Mouse (Mus musculus): ENCODE results near the gene Samhd1. TPM values are rescaled to one million over a fixed set of nuclear protein-coding genes. Genes with fewer than 3 reads are reported as not detected.

The Samhd1 gene
- polyA plus RNA-seq, 1 experiment from 2014 or later, result 11.1 TPM

- 73% methylated on average over 3 of the region's 3 CpGs for WGBS
- Histone ChIP-seq H3K4me3 (ENCODE audit: low read length) (no peak overlapping the region), H3K27me3 (replicated peaks; ENCODE audit: control insufficient read depth, insufficient read depth, low read length) (no peaks in the 10 kb centered on the region), H3K27ac (ENCODE audit: low read depth, low read length) (no peak overlapping the region), H3K4me2 (ENCODE audit: low read length) (no peak overlapping the region), H3K9ac (ENCODE audit: low read depth, low read length) (no peak overlapping the region), H3K9me3 (ENCODE audit: control insufficient read depth, low read length) (no peaks in the 10 kb centered on the region), H3K4me1 (ENCODE audit: control insufficient read depth, insufficient read depth, low read depth, low read length) (no peaks in the 10 kb centered on the region), H3K36me3 (ENCODE audit: control insufficient read depth, insufficient read depth, low read length) (0 out of 2 replicates have a peak, but pooled peaks cover 3% of the 10 kb centered on the region)
- no peak for ATAC-seq
Measured at GRCm38 (mm10) chr2:157119075-157119474, 16.0 kb downstream of the Samhd1 start.

DNA sequence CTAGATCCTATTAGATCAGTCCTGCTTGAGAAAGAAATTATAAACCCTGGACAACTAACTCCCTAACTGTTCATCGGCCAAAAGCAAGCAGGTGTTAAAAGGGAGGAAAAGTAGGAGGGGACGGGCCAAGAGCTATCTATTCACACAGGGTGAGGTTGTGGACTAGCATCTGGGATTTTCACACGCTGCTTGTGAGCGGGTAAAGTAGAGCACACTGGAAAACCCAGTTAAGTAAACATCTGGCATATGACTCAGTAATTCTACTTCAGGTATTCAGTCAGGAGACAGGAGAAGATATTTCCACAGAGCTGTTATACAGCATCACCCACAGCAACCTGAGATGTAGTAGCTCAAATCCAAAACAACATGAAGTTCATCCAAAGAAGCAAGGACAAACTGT lies 16.5 kb downstream of the Samhd1 start:
- WGBS, result 84% methylated on average over 4 of the region's 4 CpGs
- no peak overlapping the region for H3K4me3 ChIP-seq (ENCODE audit: low read length)
- H3K27ac ChIP-seq (ENCODE audit: low read depth, low read length), result no peak overlapping the region
- H3K4me2 ChIP-seq (ENCODE audit: low read length), result no peak overlapping the region
- H3K36me3 ChIP-seq (ENCODE audit: control insufficient read depth, insufficient read depth, low read length), result 0 out of 2 replicates have a peak, but pooled peaks cover 3% of the 10 kb centered on the region
- no peaks in the 10 kb centered on the region for H3K9me3 ChIP-seq (ENCODE audit: control insufficient read depth, low read length)
- ATAC-seq, result no peak
- H3K9ac ChIP-seq (ENCODE audit: low read depth, low read length), result no peak overlapping the region
- no peaks in the 10 kb centered on the region for H3K4me1 ChIP-seq (ENCODE audit: control insufficient read depth, insufficient read depth, low read depth, low read length)
- no peaks in the 10 kb centered on the region for H3K27me3 ChIP-seq (replicated peaks; ENCODE audit: control insufficient read depth, insufficient read depth, low read length)

GRCm38 (mm10) chr2:157116964-157117363 lies 18.1 kb downstream of the Samhd1 start:
- H3K36me3 ChIP-seq (ENCODE audit: control insufficient read depth, insufficient read depth, low read length), result 0 out of 2 replicates have a peak, but pooled peaks cover 3% of the 10 kb centered on the region
- no peak overlapping the region for H3K4me3 ChIP-seq (ENCODE audit: low read length)
- no peak for ATAC-seq
- no peaks in the 10 kb centered on the region for H3K4me1 ChIP-seq (ENCODE audit: control insufficient read depth, insufficient read depth, low read depth, low read length)
- H3K27me3 ChIP-seq (replicated peaks; ENCODE audit: control insufficient read depth, insufficient read depth, low read length), result no peaks in the 10 kb centered on the region
- H3K9me3 ChIP-seq (ENCODE audit: control insufficient read depth, low read length), result no peaks in the 10 kb centered on the region
- no peak overlapping the region for H3K27ac ChIP-seq (ENCODE audit: low read depth, low read length)
- 25% methylated on average over 3 of the region's 3 CpGs for WGBS
- no peak overlapping the region for H3K4me2 ChIP-seq (ENCODE audit: low read length)
- H3K9ac ChIP-seq (ENCODE audit: low read depth, low read length), result no peak overlapping the region

GRCm38 (mm10) chr2:157108236-157108635 lies 26.8 kb downstream of the Samhd1 start:
- Histone ChIP-seq H3K27ac (ENCODE audit: low read depth, low read length) (no peak overlapping the region), H3K9ac (ENCODE audit: low read depth, low read length) (no peak overlapping the region), H3K9me3 (ENCODE audit: control insufficient read depth, low read length) (no peaks in the 10 kb centered on the region), H3K4me2 (ENCODE audit: low read length) (no peak overlapping the region), H3K36me3 (ENCODE audit: control insufficient read depth, insufficient read depth, low read length) (peaks cover 7% of the 10 kb centered on the region; the same call in 1 of the 2 replicates), H3K4me3 (ENCODE audit: low read length) (no peak overlapping the region), H3K4me1 (ENCODE audit: control insufficient read depth, insufficient read depth, low read depth, low read length) (no peaks in the 10 kb centered on the region), H3K27me3 (replicated peaks; ENCODE audit: control insufficient read depth, insufficient read depth, low read length) (no peaks in the 10 kb centered on the region)
- ATAC-seq, result no peak
- WGBS, result 88% methylated on average over 4 of the region's 4 CpGs

GRCm38 (mm10) chr2:157104454-157104853 lies 30.6 kb downstream of the Samhd1 start:
- H3K4me3 ChIP-seq (ENCODE audit: low read length), result no peak overlapping the region
- no peak overlapping the region for H3K27ac ChIP-seq (ENCODE audit: low read depth, low read length)
- H3K36me3 ChIP-seq (ENCODE audit: control insufficient read depth, insufficient read depth, low read length), result peaks cover 16% of the 10 kb centered on the region
- no peaks in the 10 kb centered on the region for H3K27me3 ChIP-seq (replicated peaks; ENCODE audit: control insufficient read depth, insufficient read depth, low read length)
- WGBS, result 70% methylated on average over 8 of the region's 8 CpGs
- H3K9me3 ChIP-seq (ENCODE audit: control insufficient read depth, low read length), result no peaks in the 10 kb centered on the region
- H3K4me2 ChIP-seq (ENCODE audit: low read length), result no peak overlapping the region
- H3K4me1 ChIP-seq (ENCODE audit: control insufficient read depth, insufficient read depth, low read depth, low read length), result no peaks in the 10 kb centered on the region
- no peak for ATAC-seq
- no peak overlapping the region for H3K9ac ChIP-seq (ENCODE audit: low read depth, low read length)

GRCm38 (mm10) chr2:157102256-157102655 lies 32.8 kb downstream of the Samhd1 start:
- no peak for ATAC-seq
- 30% methylated on average over 2 of the region's 2 CpGs for WGBS

DNA sequence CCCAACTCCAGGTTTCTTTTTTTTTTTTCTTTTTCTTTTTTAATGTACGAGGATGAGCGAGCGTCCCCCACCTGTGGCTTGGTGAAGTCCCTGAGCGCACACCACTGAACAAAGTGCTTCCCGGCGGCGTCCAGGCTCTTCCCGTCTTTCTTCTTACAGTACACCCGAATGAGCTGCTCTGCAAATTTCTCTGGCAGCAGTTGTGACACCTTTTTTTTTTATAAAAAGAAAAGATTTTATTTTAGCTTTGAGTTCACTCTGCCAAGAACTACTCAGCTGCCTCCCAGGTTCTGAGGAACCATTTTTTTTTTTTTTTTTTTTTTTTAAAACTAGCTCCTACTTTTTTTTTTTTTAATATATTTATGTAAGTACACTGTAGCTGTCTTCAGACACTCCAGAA lies 33.4 kb downstream of the Samhd1 start:
- over 99% methylated on average over 9 of the region's 9 CpGs for WGBS
- ATAC-seq, result no peak
- H3K9me3 ChIP-seq (ENCODE audit: control insufficient read depth, low read length), result no peaks in the 10 kb centered on the region

More at GRCm38 (mm10) chr2:157102256-157102655, 32.8 kb downstream of the Samhd1 start:
- Histone ChIP-seq H3K4me3 (ENCODE audit: low read length) (no peak overlapping the region), H3K36me3 (ENCODE audit: control insufficient read depth, insufficient read depth, low read length) (peaks cover 11% of the 10 kb centered on the region), H3K9me3 (ENCODE audit: control insufficient read depth, low read length) (no peaks in the 10 kb centered on the region), H3K9ac (ENCODE audit: low read depth, low read length) (no peak overlapping the region), H3K27ac (ENCODE audit: low read depth, low read length) (no peak overlapping the region), H3K27me3 (replicated peaks; ENCODE audit: control insufficient read depth, insufficient read depth, low read length) (no peaks in the 10 kb centered on the region), H3K4me2 (ENCODE audit: low read length) (no peak overlapping the region), H3K4me1 (ENCODE audit: control insufficient read depth, insufficient read depth, low read depth, low read length) (no peaks in the 10 kb centered on the region)

GRCm38 (mm10) chr2:157100319-157100605 lies 34.8 kb downstream of the Samhd1 start:
- H3K36me3 ChIP-seq (ENCODE audit: control insufficient read depth, insufficient read depth, low read length), result peaks cover 11% of the 10 kb centered on the region
- no peaks in the 10 kb centered on the region for H3K4me1 ChIP-seq (ENCODE audit: control insufficient read depth, insufficient read depth, low read depth, low read length)
- no peak overlapping the region for H3K4me2 ChIP-seq (ENCODE audit: low read length)
- no peaks in the 10 kb centered on the region for H3K27me3 ChIP-seq (replicated peaks; ENCODE audit: control insufficient read depth, insufficient read depth, low read length)
- no peak overlapping the region for H3K27ac ChIP-seq (ENCODE audit: low read depth, low read length)
- no peak for ATAC-seq
- no peaks in the 10 kb centered on the region for H3K9me3 ChIP-seq (ENCODE audit: control insufficient read depth, low read length)
- WGBS, result 83% methylated on average over 12 of the region's 12 CpGs
- H3K9ac ChIP-seq (ENCODE audit: low read depth, low read length), result no peak overlapping the region
- H3K4me3 ChIP-seq (ENCODE audit: low read length), result no peak overlapping the region

More for the DNA sequence above, 33.4 kb downstream of the Samhd1 start:
- H3K36me3 ChIP-seq (ENCODE audit: control insufficient read depth, insufficient read depth, low read length), result peaks cover 11% of the 10 kb centered on the region
- H3K4me2 ChIP-seq (ENCODE audit: low read length), result no peak overlapping the region
- H3K9ac ChIP-seq (ENCODE audit: low read depth, low read length), result no peak overlapping the region
- no peak overlapping the region for H3K27ac ChIP-seq (ENCODE audit: low read depth, low read length)
- H3K4me3 ChIP-seq (ENCODE audit: low read length), result no peak overlapping the region
- no peaks in the 10 kb centered on the region for H3K27me3 ChIP-seq (replicated peaks; ENCODE audit: control insufficient read depth, insufficient read depth, low read length)
- no peaks in the 10 kb centered on the region for H3K4me1 ChIP-seq (ENCODE audit: control insufficient read depth, insufficient read depth, low read depth, low read length)

DNA sequence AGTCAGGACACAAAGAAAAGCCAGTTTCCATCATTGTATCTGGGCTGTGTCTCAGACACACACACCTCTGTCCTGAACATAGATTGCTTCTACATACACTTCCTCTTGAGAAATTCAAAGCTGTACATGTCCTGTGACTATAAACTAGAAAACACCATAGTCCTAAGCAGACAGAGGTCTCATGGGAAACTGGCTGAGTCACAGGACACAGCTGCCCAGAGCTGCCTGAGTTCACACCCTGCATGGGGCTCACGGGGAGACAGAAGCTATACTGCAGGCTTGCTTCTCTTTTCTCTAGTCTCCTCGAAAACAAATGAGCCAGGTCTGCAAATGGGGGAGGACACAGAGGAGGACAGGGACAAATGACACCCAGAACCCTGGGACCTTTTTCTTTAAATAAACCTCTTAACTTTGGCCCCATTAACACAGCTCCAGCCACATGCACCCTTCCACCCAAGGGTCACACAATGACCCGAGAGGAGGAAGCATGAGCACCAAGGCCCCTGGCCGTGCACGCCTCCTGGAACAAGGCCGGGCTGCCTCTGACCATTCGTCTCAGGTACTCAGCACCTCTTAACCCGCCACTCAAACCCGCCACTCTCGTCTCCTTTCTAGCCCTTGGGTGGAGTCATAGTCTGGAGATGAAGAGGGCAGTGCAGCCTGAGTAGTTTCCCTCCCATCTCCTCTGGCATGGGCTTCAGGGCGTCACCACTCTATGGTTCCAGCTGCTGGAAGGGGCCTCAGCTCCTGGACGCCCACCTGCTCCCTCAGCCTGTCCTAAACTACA lies 35.3 kb downstream of the Samhd1 start:
- Histone ChIP-seq H3K4me3 (ENCODE audit: low read length) (no peak overlapping the region), H3K9ac (ENCODE audit: low read depth, low read length) (no peak overlapping the region), H3K27ac (ENCODE audit: low read depth, low read length) (no peak overlapping the region), H3K36me3 (ENCODE audit: control insufficient read depth, insufficient read depth, low read length) (peaks cover 9% of the 10 kb centered on the region), H3K9me3 (ENCODE audit: control insufficient read depth, low read length) (no peaks in the 10 kb centered on the region), H3K4me1 (ENCODE audit: control insufficient read depth, insufficient read depth, low read depth, low read length) (no peaks in the 10 kb centered on the region), H3K4me2 (ENCODE audit: low read length) (no peak overlapping the region), H3K27me3 (replicated peaks; ENCODE audit: control insufficient read depth, insufficient read depth, low read length) (no peaks in the 10 kb centered on the region)
- WGBS, result 84% methylated on average over 11 of the region's 12 CpGs
- ATAC-seq, result no peak
